Mouse (Mus musculus) adrenal gland, adult 8-10 months (tissue): Measurements from ENCODE around the gene Them7. TPM values are rescaled to one million over a fixed set of nuclear protein-coding genes. Genes with fewer than 3 reads are reported as not detected.

Source experiments
- DNase-seq: peaks from one replicate; pipeline ENCODE4 v3.0.0; 2022
- total RNA-seq, 4 experiments: library from RNA; stranded (reverse); gene quantifications; 2 replicates each; pipeline ENCODE4 v1.2.4; 2022

Them7 gene
- total RNA-seq, 4 experiments from 2014 or later, result 0.26 to 0.70 (median 0.67) TPM; not detected in 1

DNA sequence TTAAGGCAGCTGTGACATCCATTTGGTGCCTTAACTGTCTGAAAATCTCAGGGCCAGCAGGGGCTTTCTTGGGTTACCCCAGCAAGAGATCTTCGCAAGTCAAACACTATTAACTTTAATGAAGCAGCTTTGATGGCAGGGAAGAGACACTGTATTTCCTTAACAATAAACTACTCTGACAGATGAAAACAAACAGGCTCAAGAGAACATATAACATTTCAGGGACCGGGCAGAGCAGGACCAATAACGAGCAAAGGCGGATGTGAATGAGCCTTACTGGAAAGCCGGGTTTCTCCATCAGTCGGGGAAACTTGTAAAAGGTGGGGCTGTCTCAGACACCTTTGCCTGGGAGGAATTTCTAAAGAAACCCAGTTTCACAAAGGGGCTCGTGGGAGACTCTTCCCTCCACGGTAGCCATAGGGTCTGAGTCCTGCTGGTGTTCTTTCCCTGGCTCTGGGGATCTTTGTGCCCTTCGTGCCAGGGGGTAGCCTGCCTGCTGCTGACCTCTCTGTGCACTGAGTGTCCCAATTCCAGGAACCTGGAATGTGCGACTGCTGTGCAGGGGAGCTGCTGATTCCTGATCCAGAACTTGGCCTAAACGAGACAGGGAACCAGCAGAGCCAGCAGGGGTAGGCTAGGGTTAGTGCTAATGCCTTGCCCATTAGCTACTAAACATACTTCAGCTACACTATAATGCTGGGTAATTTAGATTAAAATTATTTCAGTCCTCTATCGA is 11.4 kb downstream of the Them7 start:
- no peak for DNase-seq

DNA sequence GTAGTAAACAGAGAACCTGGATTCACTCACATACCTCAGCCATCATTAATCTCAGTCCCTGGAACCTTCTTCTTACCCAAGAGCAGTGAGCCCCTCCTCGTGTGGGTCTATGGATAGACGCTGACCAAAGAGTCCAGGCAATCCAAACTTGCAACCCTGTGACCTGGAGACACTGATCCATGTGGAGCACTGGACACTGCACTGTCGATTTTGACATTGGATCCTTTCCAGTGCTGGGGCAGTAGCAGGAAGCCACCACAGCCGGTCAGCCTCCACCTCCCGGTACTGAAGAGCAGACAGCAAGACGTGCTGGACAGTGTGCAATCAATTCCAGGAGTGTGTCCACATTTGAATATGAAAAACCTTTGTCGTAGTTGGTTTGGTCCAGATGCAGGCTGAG is 13.3 kb downstream of the Them7 start:
- no peak for DNase-seq

DNA sequence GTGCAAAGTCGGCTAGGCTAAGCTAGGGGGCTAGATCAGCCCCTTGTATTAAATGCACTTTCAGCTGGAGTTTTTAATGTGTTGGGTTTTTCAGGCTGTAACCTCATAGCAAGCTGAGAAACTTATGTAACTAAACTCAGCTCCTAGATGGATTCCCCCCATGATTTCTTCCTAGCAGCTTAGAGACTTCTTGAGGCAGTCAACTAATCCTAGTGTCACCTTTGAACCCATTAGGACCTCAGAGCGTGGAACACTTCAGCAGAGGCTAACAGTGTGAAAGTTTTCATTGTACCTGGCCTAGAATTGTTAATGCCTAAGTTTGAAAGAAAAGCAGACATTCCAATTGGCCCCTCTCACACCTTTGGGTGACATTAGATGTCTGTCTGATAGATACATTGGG is 13.7 kb downstream of the Them7 start:
- DNase-seq, result no peak

DNA sequence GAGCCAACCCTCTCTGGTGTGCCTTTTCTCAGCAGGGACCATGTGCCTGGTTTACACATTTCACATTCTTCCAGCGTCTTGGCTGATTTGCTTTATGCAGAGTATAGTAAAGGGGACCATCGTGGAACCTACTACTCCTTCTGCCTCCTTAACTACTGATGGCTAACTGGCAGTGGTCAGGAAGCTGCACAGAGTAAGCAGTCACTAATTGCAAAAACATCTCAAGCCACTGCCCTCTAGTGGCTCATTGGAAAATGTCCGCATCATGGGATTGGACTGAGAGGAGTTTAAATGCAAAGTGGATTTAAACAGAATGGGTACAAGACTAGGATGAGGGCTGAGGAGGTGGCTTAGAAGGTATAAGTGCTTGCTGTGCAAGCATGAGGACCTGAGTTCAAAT is 14.7 kb downstream of the Them7 start:
- no peak for DNase-seq

DNA sequence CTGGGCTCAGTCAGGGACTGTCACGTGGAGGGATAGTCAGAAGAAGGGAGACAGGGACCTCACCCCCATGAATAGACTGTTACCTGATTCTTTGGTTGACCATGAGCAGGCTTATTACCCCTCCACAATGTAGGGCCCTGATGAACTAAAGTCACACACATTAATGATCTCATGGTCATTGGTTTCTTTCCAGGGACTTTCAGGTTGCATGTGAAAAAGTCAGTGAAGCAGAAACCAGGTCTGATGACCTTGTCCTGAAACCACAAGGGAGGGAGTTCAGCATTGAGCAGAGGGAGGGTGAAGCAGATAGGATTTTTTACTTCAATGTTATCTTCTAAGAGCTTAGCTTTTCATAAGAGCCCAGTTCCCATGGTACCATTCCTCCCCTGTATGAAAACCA is 16.5 kb downstream of the Them7 start:
- no peak for DNase-seq

DNA sequence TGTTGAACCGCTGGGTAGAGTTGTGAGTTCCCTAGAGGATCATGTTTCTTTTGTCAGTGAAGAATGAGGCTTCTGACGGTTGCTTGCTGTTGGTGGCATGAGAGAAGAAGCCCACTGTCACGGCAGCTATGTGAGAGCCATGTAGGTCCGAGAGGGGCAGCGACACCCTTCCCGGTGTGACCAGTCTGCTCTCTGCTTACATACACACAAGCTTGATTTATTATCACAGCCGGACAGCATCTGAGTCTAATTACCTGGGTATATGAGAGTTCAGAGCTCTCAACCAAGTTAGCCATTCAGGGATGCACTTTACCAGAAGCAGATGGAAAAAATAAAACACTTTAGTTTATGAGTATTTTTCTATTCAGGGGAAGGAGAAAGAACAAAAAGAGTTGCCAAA is 18.8 kb downstream of the Them7 start:
- DNase-seq, result no peak

DNA sequence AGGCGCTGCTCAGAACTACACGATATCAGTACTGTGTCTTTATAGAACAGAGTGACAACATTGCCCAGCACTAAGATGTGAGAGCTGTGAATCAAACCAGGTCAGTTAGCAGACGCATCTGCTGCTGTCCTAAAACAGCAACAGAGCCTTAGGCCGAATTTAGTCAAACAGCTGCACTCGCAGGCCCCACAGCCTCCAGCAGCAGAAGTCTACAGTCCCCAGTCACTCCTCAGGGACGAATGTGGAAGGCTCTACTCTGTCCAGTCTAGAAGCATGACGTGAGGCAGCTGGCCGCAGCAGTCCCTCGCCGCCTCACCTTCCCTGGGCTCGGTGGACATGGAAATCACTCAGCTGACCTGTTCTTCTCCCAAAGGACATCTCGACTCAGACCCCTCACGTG is 20.6 kb downstream of the Them7 start:
- DNase-seq, result no peak

DNA sequence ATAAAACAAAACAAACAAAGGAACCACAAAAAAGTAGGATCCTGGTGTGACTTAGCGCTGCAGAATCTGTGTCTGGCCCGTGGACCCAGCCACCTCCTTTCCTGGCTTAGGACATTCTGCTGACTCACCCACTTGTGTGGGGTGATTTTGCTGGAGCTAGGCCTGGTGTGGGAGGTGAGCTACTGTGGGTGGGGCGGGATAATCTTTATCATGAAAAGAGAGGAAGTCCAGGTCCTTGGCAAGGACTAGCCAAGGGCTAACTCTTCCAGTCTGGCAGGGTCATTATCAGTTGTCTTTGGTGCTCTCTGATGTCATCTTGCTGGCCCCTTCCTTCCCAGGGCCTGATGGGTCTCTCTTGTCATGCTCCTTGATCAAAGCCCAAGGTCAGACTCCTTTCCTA is 27.9 kb downstream of the Them7 start:
- no peak for DNase-seq

DNA sequence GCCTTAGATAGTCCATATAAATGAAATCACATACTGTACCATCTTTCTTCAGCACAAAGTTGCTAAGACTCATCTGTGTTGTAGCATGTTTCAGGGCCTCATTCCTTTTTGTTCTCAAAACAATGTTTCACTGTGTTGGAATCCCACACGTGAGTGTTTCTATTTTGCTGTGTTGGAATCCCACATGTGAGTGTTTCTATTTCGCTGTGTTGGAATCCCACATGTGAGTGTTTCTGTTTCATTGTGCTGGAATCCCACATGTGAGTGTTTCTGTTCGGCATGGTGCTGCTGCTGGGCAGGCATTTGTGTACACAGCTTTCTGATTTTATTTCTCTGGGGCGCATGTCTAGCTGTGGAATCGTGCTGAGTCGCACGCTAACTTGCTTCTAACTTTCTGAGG is 28.7 kb downstream of the Them7 start:
- DNase-seq, result no peak

DNA sequence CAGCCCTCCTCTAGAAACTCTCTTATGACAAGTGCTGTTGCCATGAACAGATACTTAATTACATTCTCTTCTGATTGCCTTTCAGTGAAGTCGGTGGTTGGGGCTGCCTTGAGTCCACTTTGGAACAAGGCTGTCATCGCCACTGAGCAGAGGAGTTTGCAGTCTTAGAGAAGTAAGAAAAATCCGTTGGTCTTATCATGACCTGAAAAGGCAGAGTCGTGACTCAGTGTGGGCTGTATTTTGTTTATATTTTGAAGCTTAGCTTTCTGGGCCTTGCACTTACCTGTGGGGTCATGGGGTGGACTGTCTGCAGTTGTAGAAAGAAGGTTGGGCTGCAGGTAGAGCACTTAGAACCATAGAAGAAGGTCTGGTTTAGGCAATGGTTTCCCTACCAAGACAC is 31.3 kb downstream of the Them7 start:
- DNase-seq, result no peak

DNA sequence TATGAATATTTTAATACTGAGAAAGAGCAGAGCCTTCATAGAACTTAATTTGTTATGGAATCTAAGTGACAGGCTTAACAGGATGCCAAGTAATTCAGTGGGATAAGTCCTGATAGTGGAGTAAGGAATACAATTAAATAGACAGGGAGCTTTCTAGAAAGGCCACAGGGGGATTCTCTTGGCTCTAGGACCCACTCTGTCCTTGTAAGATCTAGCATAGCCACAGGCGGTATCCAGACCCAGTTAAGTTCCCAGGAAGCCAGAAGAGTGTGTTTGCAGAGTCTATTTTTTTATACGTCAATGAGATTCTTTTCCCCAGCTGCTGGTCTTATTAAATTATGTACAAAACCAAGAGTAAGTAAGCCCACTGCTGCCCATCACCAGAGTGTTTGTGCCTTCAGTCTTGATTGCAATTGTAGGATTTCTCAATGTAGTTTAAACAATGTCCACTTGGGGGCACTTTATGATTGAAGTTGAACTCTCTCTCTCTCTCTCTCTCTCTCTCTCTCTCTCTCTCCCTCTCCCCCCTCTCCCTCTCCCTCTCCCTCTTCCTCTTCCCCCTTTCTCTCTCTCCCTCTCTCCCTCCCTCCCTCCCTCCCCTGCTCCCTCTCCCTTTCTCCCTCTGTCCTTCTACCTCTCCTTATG is 32.4 kb downstream of the Them7 start:
- no peak for DNase-seq

DNA sequence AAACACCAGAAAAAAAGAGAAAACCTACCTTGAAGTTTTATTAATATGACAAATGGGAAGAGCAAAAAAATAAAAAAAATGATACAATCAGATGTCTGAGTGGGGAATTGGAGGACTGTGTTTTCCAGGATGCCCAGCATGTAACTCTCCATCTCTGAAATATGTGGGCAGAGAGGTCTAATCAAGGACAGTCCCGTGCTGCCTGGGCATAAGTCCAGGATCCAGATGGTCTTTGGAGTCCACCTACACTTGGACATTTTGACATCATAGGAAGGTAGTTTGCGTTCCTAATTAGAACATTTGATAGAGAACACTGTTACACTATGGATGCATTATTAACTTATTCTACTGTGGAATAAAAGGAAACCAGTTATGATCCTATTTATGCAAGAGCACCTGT is 33.3 kb downstream of the Them7 start:
- DNase-seq, result no peak

DNA sequence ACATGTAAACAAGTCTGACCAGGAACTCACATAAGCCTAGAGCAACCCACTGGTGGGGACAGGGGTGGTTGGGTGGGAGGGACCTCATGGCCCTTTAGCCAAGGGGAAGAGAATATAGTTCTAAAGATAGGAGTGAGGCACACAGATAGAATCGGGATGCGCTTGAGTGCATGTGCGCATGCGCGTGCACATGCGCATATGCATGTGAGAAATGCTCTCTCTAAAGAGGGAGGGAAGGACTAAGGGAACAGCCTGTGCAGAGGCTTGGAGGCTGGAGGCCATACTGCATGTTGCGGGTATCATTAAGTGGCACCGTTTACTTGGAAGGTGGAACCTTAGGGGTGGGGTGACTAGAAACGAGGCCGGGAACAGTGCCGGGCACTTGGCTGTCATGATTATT is 37.2 kb downstream of the Them7 start:
- no peak for DNase-seq

DNA sequence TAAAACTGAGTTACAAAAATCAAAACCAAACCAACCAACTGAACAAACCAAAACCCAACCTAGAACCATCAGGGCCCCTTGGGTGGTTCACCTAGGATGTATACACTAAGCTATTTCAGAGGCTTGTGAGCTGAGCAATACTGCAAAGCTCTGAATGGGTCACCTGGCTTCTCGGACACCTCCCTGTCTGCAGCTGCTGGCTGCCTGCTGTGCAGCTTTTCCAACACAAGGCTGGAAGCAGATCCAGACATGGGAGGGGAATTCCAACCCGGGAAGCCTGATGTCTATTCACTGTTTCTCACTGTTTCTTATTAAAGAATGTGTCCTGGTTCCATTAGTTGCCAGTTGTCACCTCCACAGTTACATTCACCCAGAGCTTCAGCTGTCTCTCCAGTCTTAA is 39.1 kb downstream of the Them7 start:
- DNase-seq, result no peak

DNA sequence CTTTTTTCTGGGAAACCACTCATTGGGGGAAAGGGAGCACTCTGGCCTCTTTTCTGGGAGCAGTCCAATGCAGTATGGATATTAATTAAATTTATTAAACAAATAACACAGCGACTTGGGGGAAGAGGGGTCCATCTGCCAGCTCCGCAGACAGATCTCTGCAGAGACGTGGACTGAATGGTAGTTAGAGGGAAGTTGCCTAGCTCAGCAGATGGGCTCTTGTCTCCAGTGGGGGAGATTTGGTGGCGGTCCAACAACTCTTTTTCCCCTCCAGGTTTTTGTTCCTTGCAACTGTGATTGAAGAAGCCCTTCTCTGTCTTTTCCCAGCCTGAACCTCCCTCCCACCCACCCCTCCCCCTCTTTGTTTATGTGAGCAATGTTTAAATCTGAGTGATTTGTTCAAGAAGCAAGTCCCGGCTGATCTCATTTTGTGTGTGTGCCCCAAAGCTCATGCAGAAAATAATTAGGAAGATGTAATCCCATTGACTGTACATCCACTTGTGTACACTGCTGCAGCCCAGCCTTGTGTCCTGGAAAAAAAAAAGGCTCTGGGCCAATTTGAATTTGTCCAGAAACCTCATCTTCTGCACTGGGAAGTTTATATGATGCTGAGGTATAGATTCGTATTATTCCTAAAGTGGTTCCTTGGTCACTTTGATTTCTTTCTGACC is 58.4 kb downstream of the Them7 start:
- no peak for DNase-seq

DNA sequence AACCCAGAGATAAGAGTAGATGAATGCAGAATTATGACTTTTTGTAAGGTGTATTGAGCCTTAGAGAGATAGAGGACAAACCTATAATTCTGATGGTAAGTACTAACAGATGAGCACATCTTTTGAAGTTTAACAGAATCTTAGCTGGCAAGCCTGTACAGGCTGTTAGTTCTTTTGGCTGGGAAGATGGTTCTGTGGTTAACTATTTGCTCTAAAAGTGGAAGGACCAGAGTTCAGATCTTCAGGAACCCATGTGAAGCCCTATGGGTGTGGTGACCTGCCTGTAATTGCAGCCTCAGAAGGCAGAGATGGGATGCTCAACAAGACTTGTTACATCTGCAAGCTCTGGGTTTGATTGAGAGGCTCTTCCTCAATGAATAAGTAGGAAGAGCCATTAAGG is 59.7 kb downstream of the Them7 start:
- no peak for DNase-seq

DNA sequence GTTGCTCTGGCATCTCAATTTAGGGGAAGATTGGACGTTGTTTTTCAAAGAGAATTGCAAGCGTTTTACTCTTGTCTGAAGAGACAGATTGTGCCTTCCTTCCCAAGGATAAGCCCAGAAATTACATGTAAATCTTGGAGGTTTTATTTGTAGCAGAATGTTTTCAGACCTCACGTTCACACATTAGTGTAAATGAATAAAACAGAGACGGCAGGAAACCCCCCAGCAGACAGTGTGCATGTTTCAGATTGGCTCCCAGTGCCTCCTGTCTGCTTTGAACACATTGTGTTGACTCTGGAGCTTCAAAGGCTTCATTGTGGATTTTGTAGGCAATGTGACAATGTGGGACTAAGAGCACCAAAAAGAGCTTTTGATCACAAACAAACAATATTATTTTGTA is 60.7 kb downstream of the Them7 start:
- no peak for DNase-seq

DNA sequence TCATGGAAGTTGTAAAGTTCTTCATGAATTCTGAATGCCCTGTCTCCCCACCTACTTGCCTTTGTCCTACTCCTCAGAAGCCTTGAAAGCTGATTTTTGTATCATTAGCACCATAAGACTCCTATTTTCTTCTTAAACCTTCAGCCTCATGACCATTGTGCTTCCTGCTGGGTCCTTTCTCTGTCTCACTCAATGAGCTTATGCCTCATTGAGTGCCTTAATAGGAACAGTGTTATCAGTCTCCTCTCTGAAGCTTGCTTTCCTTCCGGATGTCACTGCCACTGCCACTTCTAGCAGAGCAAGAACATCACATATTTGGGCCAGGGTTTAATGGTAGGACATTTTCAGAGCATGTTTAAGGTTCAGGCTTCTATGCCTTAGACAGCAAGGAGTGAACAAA is 71.7 kb downstream of the Them7 start:
- DNase-seq, result no peak

DNA sequence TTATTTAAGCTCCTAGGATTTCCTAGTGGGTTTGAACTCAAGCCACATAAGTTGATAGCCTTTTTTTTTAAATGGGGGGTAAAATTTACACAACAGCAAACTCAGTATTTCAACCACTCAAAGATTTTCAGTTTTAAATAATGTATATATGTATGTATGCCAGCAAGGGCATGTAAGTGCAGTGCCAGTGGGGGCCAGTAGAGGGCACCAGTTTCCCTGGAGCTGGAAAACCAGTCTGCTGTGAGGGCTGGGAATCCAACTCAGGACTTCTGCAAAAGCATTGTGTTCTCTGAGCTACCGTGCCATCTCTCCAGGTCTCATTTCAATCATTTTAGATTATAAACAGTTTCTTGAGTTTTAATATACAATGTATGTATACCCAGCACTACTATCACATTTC is 74.8 kb downstream of the Them7 start:
- no peak for DNase-seq

DNA sequence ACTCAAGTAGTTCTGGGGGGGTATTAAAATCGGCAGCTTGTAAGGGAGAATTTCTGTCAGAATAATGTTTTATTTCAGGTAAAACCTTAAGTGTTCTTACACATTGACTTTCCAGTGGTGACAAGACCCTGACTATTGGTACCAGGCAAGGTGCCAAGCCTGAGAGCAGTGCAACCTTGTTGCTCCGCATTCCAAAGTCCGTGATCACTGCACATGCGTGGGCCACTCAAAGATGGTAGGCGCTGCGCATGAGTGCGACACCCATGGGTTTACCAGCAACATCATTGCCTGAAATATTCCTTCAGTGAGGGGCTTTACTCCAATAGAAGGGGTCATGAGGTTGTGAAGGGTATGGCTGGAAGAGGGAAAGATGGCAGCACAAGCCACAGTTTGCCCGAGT is 77.0 kb downstream of the Them7 start:
- DNase-seq, result no peak

DNA sequence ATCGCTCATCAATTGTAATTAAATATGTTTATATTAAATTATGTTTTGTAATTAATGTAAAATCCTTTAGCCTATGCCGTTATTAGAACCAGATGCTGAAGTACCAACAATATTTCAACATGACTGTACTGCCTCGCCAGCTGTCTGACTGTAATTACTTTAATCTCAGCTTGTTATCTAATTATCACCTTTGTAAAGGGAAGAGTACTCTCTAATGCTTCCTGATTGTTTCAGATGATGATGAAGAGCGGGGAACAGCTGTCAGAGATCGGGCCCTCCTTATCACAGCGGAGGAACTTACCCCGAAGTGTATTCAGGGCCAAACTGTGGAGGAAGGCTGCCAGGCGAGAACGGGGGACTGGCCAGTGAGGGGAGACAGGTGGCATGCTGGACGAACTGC is 77.4 kb downstream of the Them7 start:
- DNase-seq, result no peak

DNA sequence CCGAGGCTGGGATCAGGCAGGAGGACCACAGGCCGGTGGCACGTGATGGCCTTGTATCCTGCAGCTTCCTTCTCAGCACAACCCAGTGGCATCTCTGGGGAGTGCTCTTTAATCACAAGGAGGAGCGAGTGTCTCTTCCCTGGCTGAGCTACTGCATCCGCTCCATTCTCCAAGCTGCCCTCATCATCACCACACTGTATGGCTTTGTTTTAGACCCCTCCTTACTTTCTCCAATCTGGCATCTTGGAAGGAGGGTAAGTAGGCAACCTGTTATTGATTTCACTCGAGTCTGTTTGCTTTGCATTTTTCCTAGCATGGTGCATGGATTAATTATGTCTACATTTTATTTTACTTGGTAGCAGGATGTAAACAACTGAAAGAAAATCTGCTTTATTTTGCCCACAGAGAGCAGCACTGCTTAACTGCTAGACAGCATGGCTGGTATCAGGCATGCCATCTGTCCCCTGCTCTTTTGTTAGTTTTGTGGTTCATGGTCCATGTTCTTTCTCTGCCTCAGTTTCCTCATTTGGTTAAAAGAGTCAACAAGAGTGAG is 79.9 kb downstream of the Them7 start:
- DNase-seq, result no peak

DNA sequence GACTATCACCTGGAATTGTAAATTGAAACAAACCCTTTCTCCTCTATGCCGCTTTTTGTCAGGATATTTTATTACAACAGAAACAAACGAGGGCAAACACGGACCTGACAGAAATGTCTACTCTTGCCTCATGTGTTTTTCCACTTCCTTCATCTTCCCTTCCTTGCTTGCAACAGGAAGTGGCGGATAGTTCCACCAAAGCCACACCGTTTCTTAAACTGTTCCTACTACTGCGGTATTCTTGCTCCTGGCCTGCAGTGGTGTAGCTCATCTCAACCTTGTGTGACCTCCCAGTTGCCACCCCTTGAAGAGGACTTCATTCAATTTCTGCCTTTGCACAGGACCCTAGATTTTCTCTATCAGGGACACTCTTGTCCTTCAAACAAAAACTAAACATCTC is 81.8 kb downstream of the Them7 start:
- DNase-seq, result no peak

DNA sequence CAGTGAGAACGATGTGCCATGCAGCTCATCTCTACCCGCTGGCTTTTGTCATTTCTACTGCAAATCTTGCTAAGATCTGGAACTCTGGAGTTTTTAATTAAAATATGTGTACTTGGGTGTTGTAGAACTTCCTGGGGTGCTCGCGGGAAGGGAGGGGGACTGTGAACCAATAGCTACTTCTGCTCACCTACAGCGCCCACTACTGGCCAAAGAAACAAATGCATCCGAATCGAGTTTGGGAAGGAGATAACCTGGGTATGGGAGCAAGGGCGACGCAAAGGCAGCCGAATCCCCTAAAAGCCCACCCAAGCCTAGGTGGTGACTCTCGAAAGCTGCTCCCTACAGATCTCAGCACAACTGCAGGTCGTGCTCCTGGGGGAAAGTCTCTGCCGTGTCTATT is 87.3 kb downstream of the Them7 start:
- DNase-seq, result no peak
